In genomic region chr19:22303952-22304655, GRCm38 (mm10) we compare ENCODE assay signal across 8 mouse cellular contexts.
DNase-seq lines count a peak whose midpoint lies in the region; ATAC-seq and TF ChIP-seq lines count a peak whose summit lies in the region.

No protein-coding gene starts in this region.

- no peaks in the 10 kb centered on the region for H3K9me3 ChIP-seq in hindbrain, embryonic 11.5 days (ENCODE audit: control insufficient read depth, low read length)
- no peaks in the 10 kb centered on the region for H3K9me3 ChIP-seq in lung, embryonic 14.5 days (ENCODE audit: low read depth, low read length)

- WGBS in hindbrain, embryonic 11.5 days: 3% methylated on average over 15 of the region's 18 CpGs
- 3% methylated on average over 17 of the region's 18 CpGs for WGBS in lung, embryonic 14.5 days

- TF ChIP-seq CTCF in lung, embryonic 14.5 days (IDR thresholded peaks at IDR 0.05; ENCODE audit: low read depth): peak; percentile 68

- H3K4me1 ChIP-seq in hindbrain, embryonic 11.5 days (replicated peaks; ENCODE audit: control insufficient read depth, insufficient read depth, low read length): no peaks in the 10 kb centered on the region
- H3K4me1 ChIP-seq in lung, embryonic 14.5 days (ENCODE audit: insufficient read depth): no peaks in the 10 kb centered on the region

- no peaks in the 10 kb centered on the region for H3K36me3 ChIP-seq in hindbrain, embryonic 11.5 days (ENCODE audit: control insufficient read depth, insufficient read depth, low read length)
- H3K36me3 ChIP-seq in lung, embryonic 14.5 days (ENCODE audit: insufficient read depth): no peaks in the 10 kb centered on the region

- no peak overlapping the region for H3K27ac ChIP-seq in hindbrain, embryonic 11.5 days (ENCODE audit: low read depth, low read length)
- H3K27ac ChIP-seq in lung, embryonic 14.5 days (ENCODE audit: low read depth): no peak overlapping the region

- peak overlapping the region; percentile 51 for H3K4me2 ChIP-seq in hindbrain, embryonic 11.5 days (replicated peaks; ENCODE audit: low read depth, low read length)
- H3K4me2 ChIP-seq in lung, embryonic 14.5 days: peak overlapping the region; percentile 49

- no peak overlapping the region for H3K9ac ChIP-seq in hindbrain, embryonic 11.5 days (ENCODE audit: low read depth, low read length)
- H3K9ac ChIP-seq in lung, embryonic 14.5 days: peak overlapping the region; percentile 16; the same call in 1 of the 2 replicates

- H3K4me3 ChIP-seq in hindbrain, embryonic 11.5 days (ENCODE audit: low read depth, low read length): no peak overlapping the region
- no peak overlapping the region for H3K4me3 ChIP-seq in lung, embryonic 14.5 days (ENCODE audit: low read depth, low read length)

- ATAC-seq in hindbrain, embryonic 11.5 days (ENCODE audit: low FRiP score): peak; percentile 73
- ATAC-seq in lung, embryonic 14.5 days (ENCODE audit: insufficient read depth): peak; percentile 87

- peak; percentile 72 for DNase-seq in MEL-GATA-1-ER (ENCODE audit: extremely low read depth, low read depth)
- DNase-seq in cerebellum, adult 9-10 months: peak; percentile 93
- peak; percentile 51 to 90 for DNase-seq in frontal cortex, postnatal 14 days (ENCODE audit: low spot score in 2 of 2)
- DNase-seq in hindbrain, embryonic 11.5 days (ENCODE audit: low spot score): peak; percentile 92
- peak; percentile 89 for DNase-seq in layer of hippocampus, adult 9-10 months (ENCODE audit: low spot score)
- DNase-seq in lung, embryonic 14.5 days: peak; percentile 98
- DNase-seq in ovary, postnatal 10 days (ENCODE audit: low spot score): peak; percentile 60
- peak; percentile 11 to 36 for DNase-seq in thymus, postnatal 10 days (ENCODE audit: low spot score in 2 of 2)

- no peaks in the 10 kb centered on the region; the same call in 1 of the 2 replicates for H3K27me3 ChIP-seq in hindbrain, embryonic 11.5 days (ENCODE audit: control insufficient read depth, insufficient read depth, low read length)
- H3K27me3 ChIP-seq in lung, embryonic 14.5 days (ENCODE audit: insufficient read depth, low read length): no peaks in the 10 kb centered on the region

Comparison
In these comparisons a context has a peak if more than half of its experiments do, and no peak if none do; other contexts are left out.
1. DNase-seq: peak in every context shown above with its lines; median percentile 98 in lung, embryonic 14.5 days; 93 in cerebellum, adult 9-10 months; 92 in hindbrain, embryonic 11.5 days; 89 in layer of hippocampus, adult 9-10 months; 72 in MEL-GATA-1-ER; 70 in frontal cortex, postnatal 14 days; 60 in ovary, postnatal 10 days; 24 in thymus, postnatal 10 days.